Mouse (Mus musculus): ENCODE data around the gene Ssh2. TPM values are rescaled to one million over a fixed set of nuclear protein-coding genes. Genes with fewer than 3 reads are reported as not detected.
"Not testable (repeated sequence)": the region's sequence is repeated elsewhere in the genome, so short reads cannot be mapped to it uniquely, and the experiment has no call there.

Gene Ssh2
- polyA plus RNA-seq, 1 experiment from 2014 or later, result 14.3 TPM

DNA sequence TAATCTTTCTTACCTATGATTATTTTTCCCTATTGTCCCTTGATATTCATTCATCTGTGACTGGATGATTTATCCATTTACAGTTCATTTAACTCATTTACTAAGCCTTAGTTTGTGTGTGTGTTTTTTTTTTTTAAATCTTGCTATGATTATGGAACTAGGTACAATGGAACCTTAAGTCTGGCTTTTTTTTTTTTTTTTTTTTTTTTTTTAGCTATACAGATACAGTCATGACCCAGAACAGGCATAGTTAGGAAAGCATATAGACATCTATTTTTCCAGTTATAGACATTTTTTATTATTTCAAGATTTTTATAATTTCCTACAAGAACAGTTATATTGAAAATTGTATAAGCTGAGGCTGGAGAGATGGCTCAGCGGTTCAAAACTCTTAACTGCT lies 19.2 kb downstream of the Ssh2 start:
- no peaks in the 10 kb centered on the region for H3K27me3 ChIP-seq
- H3K27ac ChIP-seq, result no peak overlapping the region
- H3K9me3 ChIP-seq, result no peaks in the 10 kb centered on the region
- H3K4me2 ChIP-seq, result no peak overlapping the region
- H3K9ac ChIP-seq, result no peak overlapping the region
- H3K4me3 ChIP-seq, result no peak overlapping the region
- ATAC-seq (ENCODE audit: borderline replicate concordance, extremely low read depth, low FRiP score, low TSS enrichment), result no peak
- no peaks in the 10 kb centered on the region for H3K36me3 ChIP-seq
- WGBS, result 94% methylated on average over 1 of the region's 1 CpGs
- no peaks in the 10 kb centered on the region for H3K4me1 ChIP-seq

GRCm38 (mm10) chr11:77239658-77240345 lies 23.7 kb downstream of the Ssh2 start:
- 69% methylated on average over 1 of the region's 1 CpGs for WGBS
- no peak for ATAC-seq (ENCODE audit: borderline replicate concordance, extremely low read depth, low FRiP score, low TSS enrichment)

DNA sequence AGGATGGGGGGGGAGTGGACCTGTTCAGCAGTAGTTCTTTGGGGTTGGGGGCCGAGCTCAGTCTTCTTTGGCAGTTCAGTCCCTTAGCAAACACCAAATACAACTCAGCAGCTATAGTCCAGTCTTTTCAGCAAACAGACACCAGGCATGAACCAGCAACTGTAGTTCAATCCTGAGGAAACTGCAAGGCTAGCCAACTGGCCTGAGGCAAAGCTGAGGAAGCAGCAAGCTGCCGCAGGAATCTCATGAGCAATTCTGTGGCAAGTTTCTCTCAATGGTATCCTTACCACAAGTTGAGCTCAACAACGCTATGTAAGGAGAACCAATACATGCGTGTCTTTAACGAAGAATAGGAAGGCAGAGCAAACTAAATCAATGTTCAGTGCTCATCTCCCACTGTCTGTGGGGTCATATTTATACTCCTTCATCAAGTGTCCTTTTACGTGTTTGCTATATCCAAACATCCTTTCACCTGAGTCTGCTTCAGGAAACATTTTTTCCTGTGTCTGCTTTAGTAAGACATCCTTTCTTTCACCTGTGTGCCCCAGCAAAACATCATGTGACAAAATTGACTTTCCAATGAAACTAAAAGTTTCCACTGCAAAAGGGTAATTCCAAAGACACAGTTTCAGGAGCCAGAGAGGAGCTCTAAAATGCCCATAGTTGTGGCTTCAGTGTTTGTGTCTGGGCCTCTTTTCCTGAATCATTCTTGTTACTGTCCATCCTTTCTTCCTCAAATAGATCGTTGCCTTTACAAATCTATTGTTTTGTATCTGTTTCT lies 24.6 kb downstream of the Ssh2 start:
- no peak overlapping the region for H3K9ac ChIP-seq
- H3K27me3 ChIP-seq, result no peaks in the 10 kb centered on the region
- no peak overlapping the region for H3K4me2 ChIP-seq
- H3K9me3 ChIP-seq, result no peaks in the 10 kb centered on the region
- H3K36me3 ChIP-seq, result no peaks in the 10 kb centered on the region
- ATAC-seq (ENCODE audit: borderline replicate concordance, extremely low read depth, low FRiP score, low TSS enrichment), result no peak
- no peak overlapping the region for H3K27ac ChIP-seq
- H3K4me1 ChIP-seq, result 0 out of 2 replicates have a peak, but pooled peaks cover 2% of the 10 kb centered on the region
- H3K4me3 ChIP-seq, result no peak overlapping the region
- WGBS, result 87% methylated on average over 7 of the region's 7 CpGs

More at GRCm38 (mm10) chr11:77239658-77240345, 23.7 kb downstream of the Ssh2 start:
- Histone ChIP-seq H3K9me3 (no peaks in the 10 kb centered on the region), H3K9ac (no peak overlapping the region), H3K36me3 (no peaks in the 10 kb centered on the region), H3K4me3 (no peak overlapping the region), H3K4me2 (no peak overlapping the region), H3K27ac (no peak overlapping the region), H3K4me1 (0 out of 2 replicates have a peak, but pooled peaks cover 2% of the 10 kb centered on the region), H3K27me3 (no peaks in the 10 kb centered on the region)

- no peaks in the 10 kb centered on the region for H3K27me3 ChIP-seq
- no peak overlapping the region for H3K27ac ChIP-seq
- no peak for ATAC-seq (ENCODE audit: borderline replicate concordance, extremely low read depth, low FRiP score, low TSS enrichment)
- 29% methylated on average over 2 of the region's 2 CpGs for WGBS
- no peak overlapping the region for H3K4me2 ChIP-seq
- no peaks in the 10 kb centered on the region for H3K9me3 ChIP-seq
- H3K4me1 ChIP-seq, result 0 out of 2 replicates have a peak, but pooled peaks cover 2% of the 10 kb centered on the region
- H3K9ac ChIP-seq, result no peak overlapping the region
- no peaks in the 10 kb centered on the region for H3K36me3 ChIP-seq
- no peak overlapping the region for H3K4me3 ChIP-seq
These were observed 26.8 kb downstream of the Ssh2 start for GRCm38 (mm10) chr11:77242912-77243311.

DNA sequence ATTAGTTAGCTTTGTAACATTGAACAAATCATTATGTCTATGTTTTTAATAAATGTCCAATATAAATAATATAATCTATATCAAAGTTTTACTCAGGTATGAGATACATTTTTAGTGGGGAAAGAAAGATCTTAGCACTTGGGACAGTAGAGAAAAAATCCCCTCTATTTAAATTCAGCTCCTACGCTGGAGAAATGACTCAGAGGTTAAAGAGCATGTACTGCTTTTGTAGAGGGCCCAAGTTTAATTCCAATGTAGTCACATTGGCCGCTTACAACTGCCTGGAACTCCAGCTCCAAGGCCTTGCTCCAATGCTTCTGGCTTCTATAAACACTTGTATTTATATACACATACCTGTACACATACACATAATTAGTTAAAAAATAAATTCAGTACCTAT lies 36.7 kb downstream of the Ssh2 start:
- H3K4me1 ChIP-seq, result no peaks in the 10 kb centered on the region
- WGBS, result 73% methylated on average over 2 of the region's 2 CpGs
- no peak overlapping the region for H3K27ac ChIP-seq
- H3K9ac ChIP-seq, result no peak overlapping the region
- no peak overlapping the region for H3K4me3 ChIP-seq
- H3K4me2 ChIP-seq, result no peak overlapping the region
- H3K36me3 ChIP-seq, result no peaks in the 10 kb centered on the region
- H3K27me3 ChIP-seq, result no peaks in the 10 kb centered on the region
- no peaks in the 10 kb centered on the region for H3K9me3 ChIP-seq
- no peak for ATAC-seq (ENCODE audit: borderline replicate concordance, extremely low read depth, low FRiP score, low TSS enrichment)

GRCm38 (mm10) chr11:77259441-77259840 lies 43.4 kb downstream of the Ssh2 start:
- Histone ChIP-seq H3K27me3 (no peaks in the 10 kb centered on the region), H3K9me3 (no peaks in the 10 kb centered on the region), H3K4me2 (no peak overlapping the region), H3K4me3 (no peak overlapping the region), H3K4me1 (no peaks in the 10 kb centered on the region), H3K9ac (no peak overlapping the region), H3K27ac (no peak overlapping the region), H3K36me3 (no peaks in the 10 kb centered on the region)
- no peak for ATAC-seq (ENCODE audit: borderline replicate concordance, extremely low read depth, low FRiP score, low TSS enrichment)
- WGBS, result 40% methylated on average over 2 of the region's 2 CpGs

DNA sequence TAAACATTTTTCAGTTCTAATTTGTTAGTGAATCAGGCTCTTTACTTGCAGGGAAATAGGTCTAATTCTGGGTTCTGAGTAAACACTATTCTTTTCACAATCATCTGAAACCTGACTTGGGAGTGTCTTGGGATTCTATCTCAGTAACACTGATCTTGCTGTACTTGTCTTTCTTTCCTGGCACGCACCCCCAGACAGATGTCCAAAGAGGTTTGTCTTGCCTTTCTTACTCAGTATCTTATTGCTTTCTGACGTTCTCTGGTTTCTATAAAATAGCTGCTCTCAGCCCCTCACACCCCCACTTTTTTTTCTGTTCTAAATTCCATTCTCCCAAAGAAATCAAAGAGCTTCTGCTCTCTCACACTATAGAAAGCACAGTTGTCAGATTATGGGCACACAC lies 51.3 kb downstream of the Ssh2 start:
- no peaks in the 10 kb centered on the region for H3K9me3 ChIP-seq
- no peak overlapping the region for H3K9ac ChIP-seq
- ATAC-seq (ENCODE audit: borderline replicate concordance, extremely low read depth, low FRiP score, low TSS enrichment), result no peak
- no peak overlapping the region for H3K27ac ChIP-seq
- no peaks in the 10 kb centered on the region for H3K4me1 ChIP-seq
- H3K36me3 ChIP-seq, result no peaks in the 10 kb centered on the region
- no peaks in the 10 kb centered on the region for H3K27me3 ChIP-seq
- no peak overlapping the region for H3K4me2 ChIP-seq
- WGBS, result 62% methylated on average over 2 of the region's 2 CpGs
- H3K4me3 ChIP-seq, result no peak overlapping the region

DNA sequence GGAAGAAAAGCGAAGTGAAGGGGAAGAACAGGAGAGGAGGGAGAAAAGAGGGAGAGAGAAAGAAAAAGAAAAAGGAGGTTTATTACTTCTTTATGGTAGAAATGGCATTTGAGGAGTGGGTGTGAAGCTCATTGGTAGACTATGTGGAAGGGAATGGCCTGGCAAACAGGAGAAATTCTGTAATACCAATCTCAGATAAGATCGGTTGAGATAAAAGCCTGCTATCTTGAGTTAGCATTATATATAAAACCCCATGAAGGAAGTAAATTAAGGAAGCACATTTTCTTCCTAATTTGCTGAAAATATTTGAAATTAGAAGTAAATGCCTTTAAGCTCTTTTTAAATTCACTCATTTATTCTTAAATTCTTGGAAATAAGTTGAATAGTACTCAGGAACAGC lies 59.9 kb downstream of the Ssh2 start:
- H3K4me1 ChIP-seq, result no peaks in the 10 kb centered on the region
- no peak overlapping the region for H3K9ac ChIP-seq
- H3K4me2 ChIP-seq, result no peak overlapping the region
- no peak overlapping the region for H3K4me3 ChIP-seq
- no peak for ATAC-seq (ENCODE audit: borderline replicate concordance, extremely low read depth, low FRiP score, low TSS enrichment)
- no peaks in the 10 kb centered on the region for H3K27me3 ChIP-seq
- 81% methylated on average over 2 of the region's 2 CpGs for WGBS
- H3K27ac ChIP-seq, result no peak overlapping the region
- H3K36me3 ChIP-seq, result no peaks in the 10 kb centered on the region
- H3K9me3 ChIP-seq, result no peaks in the 10 kb centered on the region

DNA sequence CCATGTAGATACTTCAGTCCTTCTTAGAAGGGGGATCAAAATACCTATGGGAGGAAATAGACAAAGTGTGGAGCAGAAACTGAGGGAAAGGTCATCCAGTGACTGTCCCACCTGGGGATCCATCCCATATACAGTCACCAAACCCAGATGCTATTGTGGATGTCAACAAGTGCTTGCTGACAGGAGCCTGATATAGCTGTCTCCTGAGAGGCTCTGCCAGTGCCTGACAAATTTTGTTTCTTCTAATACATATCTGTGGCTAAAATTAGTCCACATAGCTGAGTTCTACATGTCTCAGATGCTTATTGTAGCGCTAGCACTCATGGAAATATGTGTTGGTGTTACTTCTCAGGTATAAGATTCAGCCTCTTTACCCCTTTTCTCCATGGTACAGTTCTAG lies 62.5 kb downstream of the Ssh2 start:
- H3K4me1 ChIP-seq; H3K4me2 ChIP-seq; H3K9me3 ChIP-seq; H3K27ac ChIP-seq; H3K27me3 ChIP-seq; ATAC-seq (ENCODE audit: borderline replicate concordance, extremely low read depth, low FRiP score, low TSS enrichment); H3K9ac ChIP-seq; H3K4me3 ChIP-seq; H3K36me3 ChIP-seq: not testable (repeated sequence)
- 89% methylated on average over 1 of the region's 1 CpGs for WGBS

- no peak overlapping the region for H3K4me3 ChIP-seq
- H3K27ac ChIP-seq, result no peak overlapping the region
- H3K9ac ChIP-seq, result no peak overlapping the region
- WGBS, result 37% methylated on average over 1 of the region's 1 CpGs
- ATAC-seq (ENCODE audit: borderline replicate concordance, extremely low read depth, low FRiP score, low TSS enrichment), result no peak
- no peaks in the 10 kb centered on the region for H3K27me3 ChIP-seq
- H3K4me1 ChIP-seq, result no peaks in the 10 kb centered on the region
- no peaks in the 10 kb centered on the region for H3K36me3 ChIP-seq
- H3K9me3 ChIP-seq, result no peaks in the 10 kb centered on the region
- no peak overlapping the region for H3K4me2 ChIP-seq
These were observed 64.1 kb downstream of the Ssh2 start for GRCm38 (mm10) chr11:77280219-77280618.

DNA sequence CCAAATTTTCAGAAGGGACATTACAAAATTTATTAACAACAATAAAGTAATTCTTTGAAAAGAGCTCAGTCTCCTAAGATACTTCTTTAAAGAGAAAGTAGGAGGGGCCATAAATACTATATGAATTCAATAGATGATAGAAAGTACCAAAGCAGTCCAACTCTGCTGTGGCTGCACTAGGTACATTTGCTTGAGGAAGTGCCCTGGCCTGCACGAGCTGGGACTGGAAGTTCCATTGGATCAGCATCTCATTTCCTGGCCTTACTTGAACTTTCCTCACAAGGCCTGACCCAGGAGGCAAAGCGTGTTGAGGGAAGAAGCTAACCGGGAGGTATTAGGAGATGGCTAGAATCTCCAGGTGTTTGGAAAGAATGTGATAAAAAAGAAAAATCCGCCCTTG lies 75.4 kb downstream of the Ssh2 start:
- no peaks in the 10 kb centered on the region for H3K27me3 ChIP-seq
- ATAC-seq (ENCODE audit: borderline replicate concordance, extremely low read depth, low FRiP score, low TSS enrichment), result no peak
- H3K27ac ChIP-seq, result no peak overlapping the region
- H3K9ac ChIP-seq, result no peak overlapping the region
- H3K4me2 ChIP-seq, result no peak overlapping the region
- WGBS, result 66% methylated on average over 4 of the region's 4 CpGs
- H3K36me3 ChIP-seq, result no peaks in the 10 kb centered on the region
- H3K4me1 ChIP-seq, result no peaks in the 10 kb centered on the region
- H3K4me3 ChIP-seq, result no peak overlapping the region
- H3K9me3 ChIP-seq, result no peaks in the 10 kb centered on the region

GRCm38 (mm10) chr11:77293673-77294072 lies 77.6 kb downstream of the Ssh2 start:
- H3K4me2 ChIP-seq; H3K27me3 ChIP-seq; H3K4me3 ChIP-seq; H3K27ac ChIP-seq; H3K36me3 ChIP-seq; H3K9ac ChIP-seq; ATAC-seq (ENCODE audit: borderline replicate concordance, extremely low read depth, low FRiP score, low TSS enrichment); H3K9me3 ChIP-seq; H3K4me1 ChIP-seq: not testable (repeated sequence)
- WGBS, result 95% methylated on average over 11 of the region's 11 CpGs
